Mouse (Mus musculus): ENCODE measurements around the gene Kri1. TPM values are rescaled to one million over a fixed set of nuclear protein-coding genes. Genes with fewer than 3 reads are reported as not detected.

Gene Kri1
- total and polyA plus RNA-seq, 3 experiments = 76.1 to 233 (median 199) TPM

GRCm38 (mm10) chr9:21313394-21313793 is 25.6 kb upstream of the Kri1 start:
- Histone ChIP-seq H3K4me3 (ENCODE audit: control insufficient read depth in 1 of 2, insufficient read depth in 1 of 2, low read depth in 2 of 2, low read length in 2 of 2) (no peak overlapping the region), H3K79me2 (ENCODE audit: control insufficient read depth, insufficient read depth, low read length, poor library complexity) (no peaks in the 10 kb centered on the region), H3K27me3 (ENCODE audit: control insufficient read depth in 1 of 2, insufficient read depth in 2 of 2, low read length in 2 of 2) (no peaks in the 10 kb centered on the region), H3K27ac (ENCODE audit: control insufficient read depth, low read depth, low read length) (no peak overlapping the region), H3K4me1 (ENCODE audit: control insufficient read depth in 1 of 2, insufficient read depth in 2 of 2, low read length in 2 of 2) (peaks cover 6 to 16% of the 10 kb centered on the region in 2 experiments; a peak in 3 of 4 replicates), H3K9ac (ENCODE audit: control insufficient read depth, low read depth, low read length, poor library complexity, severe bottlenecking) (peak overlapping the region; percentile 6; the same call in 1 of the 2 replicates), H3K36me3 (ENCODE audit: control insufficient read depth in 1 of 2, insufficient read depth in 2 of 2, low read length in 2 of 2) (peaks cover 0 to 14% of the 10 kb centered on the region in 2 experiments; a peak in 2 of 4 replicates), H3K9me3 (replicated peaks; ENCODE audit: insufficient read depth, low read length) (no peaks in the 10 kb centered on the region)
- DNase-seq (ENCODE audit: low read depth, low spot score) = peak; percentile 99
- TF ChIP-seq SMC3 (IDR thresholded peaks at IDR 0.05; ENCODE audit: low read depth, low read length) (peak; percentile 100), RAD21 (IDR thresholded peaks at IDR 0.05; ENCODE audit: low read depth, low read length) (no peak; the same call in none of the 2 replicates), JUND (IDR thresholded peaks at IDR 0.05; ENCODE audit: low read depth, low read length) (no peak), CHD2 (IDR thresholded peaks at IDR 0.05; ENCODE audit: low read length) (no peak), ZKSCAN1 (IDR thresholded peaks at IDR 0.05; ENCODE audit: low read depth, low read length) (no peak), MYC (IDR thresholded peaks at IDR 0.05; ENCODE audit: low read depth, low read length) (peak; percentile 79; the same call in 1 of the 2 replicates), POLR2A (IDR thresholded peaks at IDR 0.05; ENCODE audit: control insufficient read depth in 1 of 2, insufficient read depth in 1 of 2, low read depth in 1 of 2, low read length in 2 of 2, poor library complexity in 1 of 2) (peak in 1 of 2 experiments; percentile 17; a peak in 1 of 4 replicates), POLR2AphosphoS5 (IDR thresholded peaks at IDR 0.05; ENCODE audit: borderline replicate concordance, low read depth, low read length) (no peak), EP300 (IDR thresholded peaks at IDR 0.05; ENCODE audit: low read depth in 1 of 2, low read length in 2 of 2) (peak; percentile 87 to 95), POLR2AphosphoS2 (IDR thresholded peaks at IDR 0.05; ENCODE audit: low read length) (no peak), GABPA (IDR thresholded peaks at IDR 0.05; ENCODE audit: low read depth, low read length) (no peak), MYB (IDR thresholded peaks at IDR 0.05; ENCODE audit: low read depth, low read length) (no peak), E2F4 (IDR thresholded peaks at IDR 0.05; ENCODE audit: borderline replicate concordance, low read depth, low read length) (no peak), ZC3H11A (IDR thresholded peaks at IDR 0.05; ENCODE audit: low read depth, low read length) (peak; percentile 100), BHLHE40 (IDR thresholded peaks at IDR 0.05; ENCODE audit: borderline replicate concordance, low read depth, low read length) (peak; percentile 49; the same call in 1 of the 2 replicates), ZMIZ1 (IDR thresholded peaks at IDR 0.05; ENCODE audit: low read depth, low read length) (no peak), MEF2A (IDR thresholded peaks at IDR 0.05; ENCODE audit: extremely low read depth, insufficient replicate concordance, low read depth, low read length, poor library complexity, severe bottlenecking) (no peak), NRF1 (IDR thresholded peaks at IDR 0.05; ENCODE audit: insufficient read depth, low read depth, low read length, poor library complexity, severe bottlenecking) (no peak), MAX (IDR thresholded peaks at IDR 0.05; ENCODE audit: low read length) (peak; percentile 59), RCOR1 (IDR thresholded peaks at IDR 0.05; ENCODE audit: low read depth, low read length) (peak; percentile 94), GATA1 (IDR thresholded peaks at IDR 0.05; ENCODE audit: low read depth, low read length) (peak; percentile 95), SIN3A (IDR thresholded peaks at IDR 0.05; ENCODE audit: low read length) (peak; percentile 96), TBP (IDR thresholded peaks at IDR 0.05; ENCODE audit: low read depth, low read length) (peak; percentile 77), MAFK (IDR thresholded peaks at IDR 0.05; ENCODE audit: borderline replicate concordance, low read depth, low read length) (no peak; the same call in 1 of the 2 replicates), UBTF (IDR thresholded peaks at IDR 0.05; ENCODE audit: borderline replicate concordance, insufficient read depth, low read depth, low read length) (no peak), NELFE (IDR thresholded peaks at IDR 0.05; ENCODE audit: low read depth, low read length) (no peak), HCFC1 (IDR thresholded peaks at IDR 0.05; ENCODE audit: low read depth, low read length) (peak; percentile 63; the same call in 1 of the 2 replicates), CHD1 (IDR thresholded peaks at IDR 0.05; ENCODE audit: low read depth, low read length) (no peak), ETS1 (IDR thresholded peaks at IDR 0.05; ENCODE audit: low read depth, low read length) (peak; percentile 92), ELF1 (IDR thresholded peaks at IDR 0.05; ENCODE audit: low read depth, low read length) (no peak; the same call in 1 of the 2 replicates), USF2 (IDR thresholded peaks at IDR 0.05; ENCODE audit: borderline replicate concordance in 1 of 2, insufficient read depth in 1 of 2, low read depth in 1 of 2, low read length in 2 of 2) (no peak), ZNF384 (IDR thresholded peaks at IDR 0.05; ENCODE audit: low read depth, low read length) (peak; percentile 81), TAL1 (IDR thresholded peaks at IDR 0.05; ENCODE audit: low read length) (peak; percentile 99), TCF12 (IDR thresholded peaks at IDR 0.05; ENCODE audit: low read depth, low read length) (peak; percentile 95), USF1 (IDR thresholded peaks at IDR 0.05; ENCODE audit: low read depth, low read length) (no peak), MAZ (IDR thresholded peaks at IDR 0.05; ENCODE audit: low read depth, low read length) (peak; percentile 66), KAT2A (conservative IDR thresholded peaks at IDR 0.05; ENCODE audit: low read depth, low read length) (no peak)

All from MEL (cell line).